Mouse (Mus musculus) C2C12 (cell line): ENCODE measurements around the gene Kcnk13.

Source experiments
- CEBPB ChIP-seq: IDR thresholded peaks from one replicate; pipeline ENCODE4 v1.6.1; 2011; ENCODE audit warnings: low read depth, mild to moderate bottlenecking, control low read depth, moderate library complexity
- CTCF ChIP-seq: IDR thresholded peaks from one replicate; pipeline ENCODE4 v1.5.1; 2011; ENCODE audit not compliant: control insufficient read depth, insufficient read depth, insufficient read length
- FOSL1 ChIP-seq: IDR thresholded peaks from one replicate; pipeline ENCODE4 v1.8.0; 2011; ENCODE audit warnings: mild to moderate bottlenecking, low read length; ENCODE audit not compliant: poor library complexity, insufficient read depth, severe bottlenecking
- MAX ChIP-seq: IDR thresholded peaks from one replicate; pipeline ENCODE4 v1.6.1; 2011; ENCODE audit warnings: mild to moderate bottlenecking, control low read depth
- MYOD1 ChIP-seq: IDR thresholded peaks from one replicate; pipeline ENCODE4 v1.6.1; 2011; ENCODE audit warnings: low read depth; ENCODE audit not compliant: control insufficient read depth, insufficient read length
- MYOG ChIP-seq: IDR thresholded peaks from one replicate; pipeline ENCODE4 v1.6.1; 2011; ENCODE audit not compliant: control insufficient read depth, insufficient read length; ENCODE audit errors: extremely low read depth
- USF1 ChIP-seq: IDR thresholded peaks from one replicate; pipeline ENCODE4 v1.6.1; 2011; ENCODE audit warnings: low read depth, mild to moderate bottlenecking, control low read depth, moderate library complexity

DNA sequence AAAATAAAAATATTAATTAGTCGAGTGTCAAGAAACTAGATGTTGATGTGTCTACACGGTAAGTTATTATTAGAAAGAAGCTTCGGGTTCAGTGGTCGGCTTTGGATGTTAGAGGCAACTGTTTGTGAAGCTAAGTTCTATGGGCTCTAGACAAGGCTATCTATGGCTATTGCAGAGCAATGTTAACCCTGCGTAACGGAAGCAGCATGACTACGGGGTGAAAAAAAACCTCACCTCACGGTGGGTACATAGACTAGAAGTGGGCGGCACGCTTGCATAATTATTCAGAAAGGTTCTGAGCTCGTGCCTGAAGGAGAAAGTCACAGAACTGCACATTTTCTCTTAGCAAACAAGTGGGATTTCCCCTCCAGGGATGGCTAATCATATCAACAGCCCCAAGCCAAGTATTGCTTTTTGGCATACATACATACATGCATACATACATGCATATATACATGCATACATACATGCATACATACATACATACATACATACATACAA is 28.1 kb downstream of the Kcnk13 start:
- TF ChIP-seq CTCF (no peak), USF1 (no peak), MAX (no peak), MYOG (no peak), MYOD1 (no peak), CEBPB (no peak), FOSL1 (no peak)
